Comparison of ENCODE assay signal across 9 mouse cellular contexts in genomic region chr7:99383246-99383645, GRCm38 (mm10). TPM values are rescaled to one million over a fixed set of nuclear protein-coding genes. Genes with fewer than 3 reads are reported as not detected.
DNase-seq lines count a peak whose midpoint lies in the region; ATAC-seq lines count a peak whose summit lies in the region.
"Had no signal": no experiment of that assay in that cellular context is flagged by ENCODE, and none has a peak within 500 bp of the region (broad histone marks: within the 10 kb centered on the region; RNA-seq: fewer than 3 reads in every experiment).

No protein-coding gene starts in this region.

- 40% methylated on average over 5 of the region's 5 CpGs for WGBS in hindbrain, embryonic 15.5 days

- DNase-seq in adrenal gland, adult 2 months, result peak; percentile 52
- DNase-seq in adrenal gland, adult 18-20 months (ENCODE audit: low spot score in 2 of 2), result no peak
- DNase-seq in lung, postnatal 25 days (ENCODE audit: low spot score), result peak; percentile 41
- no peak for DNase-seq in right cerebral cortex, postnatal 14 days
- DNase-seq in spleen, postnatal 4 days (ENCODE audit: low spot score in 2 of 2), result no peak
- DNase-seq in kidney, postnatal 14 days, result no peak
- DNase-seq: thymus, postnatal 25 days had no signal

- H3K27me3 ChIP-seq in hindbrain, embryonic 15.5 days, result no peaks in the 10 kb centered on the region

- peaks cover 27% of the 10 kb centered on the region for H3K4me1 ChIP-seq in brown adipose tissue, adult 24 weeks (ENCODE audit: control insufficient read depth, insufficient read depth, insufficient read length, low read length)
- H3K4me1 ChIP-seq in hindbrain, embryonic 15.5 days (replicated peaks), result peaks cover 52% of the 10 kb centered on the region

- no peaks in the 10 kb centered on the region for H3K9me3 ChIP-seq in hindbrain, embryonic 15.5 days

- H3K27ac ChIP-seq in brown adipose tissue, adult 24 weeks (replicated peaks; ENCODE audit: low read depth, low read length), result peak overlapping the region; percentile 70; the same call in 1 of the 2 replicates
- H3K27ac ChIP-seq in hindbrain, embryonic 15.5 days (replicated peaks), result peak overlapping the region; percentile 42

- H3K9ac ChIP-seq in hindbrain, embryonic 15.5 days, result peak overlapping the region; percentile 85

- no peak for ATAC-seq in hindbrain, embryonic 15.5 days (ENCODE audit: low FRiP score, low read depth)

- peak overlapping the region; percentile 73 for H3K4me2 ChIP-seq in hindbrain, embryonic 15.5 days

- H3K36me3 ChIP-seq in hindbrain, embryonic 15.5 days, result peaks cover 3% of the 10 kb centered on the region

- peak overlapping the region; percentile 87 for H3K4me3 ChIP-seq in brown adipose tissue, adult 24 weeks (ENCODE audit: insufficient read depth, low read depth, low read length)
- H3K4me3 ChIP-seq in hindbrain, embryonic 15.5 days, result peak overlapping the region; percentile 78

RNA-seq across cellular contexts. Expression of gene Gdpd5, which starts 2.0 kb away (rescaled TPM):
- 10 to 100 TPM in 1 of 2 experiments, 1 to 10 TPM in 1; 7.2 to 12.9 TPM for total RNA-seq in adrenal gland, adult 2 months (2021)
- polyA plus RNA-seq in adrenal gland, adult 2 months (2012; rRNA removed), result 26.6 TPM in 2 replicates
- total RNA-seq in adrenal gland, adult 18-20 months (2021), result 1 to 10 TPM; 5.4 to 7.5 TPM
- 10.1 and 10.9 TPM in 2 replicates for polyA plus RNA-seq in brown adipose tissue, adult 24 weeks (2012; ENCODE audit: insufficient read depth, insufficient read length, missing spikeins)
- 43.8 and 49.3 TPM in 2 replicates for polyA plus RNA-seq in hindbrain, embryonic 15.5 days (2015; fragmentation: Nextera tagmentation; extraction: Ambion mirVana)

RNA-seq across cellular contexts. Expression of gene Serpinh1, which starts 30.2 kb away (rescaled TPM):
- 100 to 1,000 TPM; 276 to 356 TPM for total RNA-seq in adrenal gland, adult 2 months (2021)
- 358 and 377 TPM in 2 replicates for polyA plus RNA-seq in adrenal gland, adult 2 months (2012; rRNA removed)
- total RNA-seq in adrenal gland, adult 18-20 months (2021), result 100 to 1,000 TPM; 244 to 442 TPM
- polyA plus RNA-seq in brown adipose tissue, adult 24 weeks (2012; ENCODE audit: insufficient read depth, insufficient read length, missing spikeins), result 245 and 533 TPM in 2 replicates
- polyA plus RNA-seq in hindbrain, embryonic 15.5 days (2015; fragmentation: Nextera tagmentation; extraction: Ambion mirVana), result 286 and 303 TPM in 2 replicates

Comparison
In these comparisons a context has a peak if more than half of its experiments do, and no peak if none do; other contexts are left out.
1. DNase-seq: peak in adrenal gland, adult 2 months (single experiment) and lung, postnatal 25 days (single experiment); none in adrenal gland, adult 18-20 months (0 of 2), right cerebral cortex, postnatal 14 days (single experiment), spleen, postnatal 4 days (0 of 2) and kidney, postnatal 14 days (single experiment).